Mouse (Mus musculus): ENCODE results near the gene Ntsr2.

DNA sequence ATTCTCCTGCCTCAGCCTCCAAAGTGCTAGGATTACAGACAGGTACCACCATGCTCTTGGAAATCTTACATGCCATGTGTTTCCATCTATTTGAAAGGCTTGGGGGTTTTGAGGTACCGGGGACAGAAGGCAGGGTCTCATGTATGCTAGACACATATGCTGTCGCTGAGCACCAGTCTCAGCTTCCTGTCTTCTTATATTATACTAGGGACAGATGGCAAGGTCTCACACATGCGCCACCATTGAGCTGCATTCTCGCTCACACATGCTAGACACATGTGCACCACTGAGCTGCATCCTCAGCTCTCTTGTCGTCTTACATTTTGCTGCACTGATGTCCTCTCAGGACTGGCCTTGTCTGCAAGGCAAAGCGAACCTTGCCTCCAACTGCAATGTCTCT is 33.7 kb upstream of the Ntsr2 start:
- no peak for TF ChIP-seq CTCF (IDR thresholded peaks at IDR 0.05; ENCODE audit: low read depth)
- no peak for TF ChIP-seq EP300 (IDR thresholded peaks at IDR 0.05; ENCODE audit: low read depth)
